Mouse (Mus musculus) lung, adult 2 months (tissue): ENCODE results near the gene Kalrn. TPM values are rescaled to one million over a fixed set of nuclear protein-coding genes. Genes with fewer than 3 reads are reported as not detected.

Source experiments
- DNase-seq: peaks from one replicate; pipeline ENCODE4 v3.0.0; 2022
- H3K4me1 ChIP-seq: fragments of 200-500 bp; 2 replicates; pipeline ENCODE4 v1.6.1; 2011; ENCODE audit warnings: low read length; ENCODE audit not compliant: control insufficient read depth, insufficient read depth
- H3K4me3 ChIP-seq: fragments of 200-500 bp; replicated peaks from 2 replicates; pipeline ENCODE3; 2011; ENCODE audit warnings: low read depth, mild to moderate bottlenecking, control low read depth, low read length; ENCODE audit errors: extremely low read depth
- CTCF ChIP-seq: fragments of 200-500 bp; IDR thresholded peaks from 2 replicates; pipeline ENCODE4 v1.5.1; 2011; ENCODE audit warnings: mild to moderate bottlenecking, low read length, control low read depth; ENCODE audit not compliant: insufficient read depth
- POLR2A ChIP-seq: fragments of 200-500 bp; IDR thresholded peaks from 2 replicates; pipeline ENCODE4 v1.6.1; 2011; ENCODE audit warnings: low read depth, mild to moderate bottlenecking, control low read depth, low read length, borderline replicate concordance; ENCODE audit errors: extremely low read depth
- WGBS: fragments of 180-500 bp; shearing (Covaris S2); methylation state at CpG from one replicate; pipeline ENCODE4 v1.1.7; 2018; 5-methylcytosine and 5-hydroxymethylcytosine counted together
- polyA plus RNA-seq: library from polyadenylated mRNA; depleted of rRNA; stranded (reverse); fragments of >200 nt; gene quantifications from 2 replicates; pipeline ENCODE4 v1.2.3, GENCODE M21; 2012

Kalrn gene
- polyA plus RNA-seq, 1 experiment, result 11.8 TPM

DNA sequence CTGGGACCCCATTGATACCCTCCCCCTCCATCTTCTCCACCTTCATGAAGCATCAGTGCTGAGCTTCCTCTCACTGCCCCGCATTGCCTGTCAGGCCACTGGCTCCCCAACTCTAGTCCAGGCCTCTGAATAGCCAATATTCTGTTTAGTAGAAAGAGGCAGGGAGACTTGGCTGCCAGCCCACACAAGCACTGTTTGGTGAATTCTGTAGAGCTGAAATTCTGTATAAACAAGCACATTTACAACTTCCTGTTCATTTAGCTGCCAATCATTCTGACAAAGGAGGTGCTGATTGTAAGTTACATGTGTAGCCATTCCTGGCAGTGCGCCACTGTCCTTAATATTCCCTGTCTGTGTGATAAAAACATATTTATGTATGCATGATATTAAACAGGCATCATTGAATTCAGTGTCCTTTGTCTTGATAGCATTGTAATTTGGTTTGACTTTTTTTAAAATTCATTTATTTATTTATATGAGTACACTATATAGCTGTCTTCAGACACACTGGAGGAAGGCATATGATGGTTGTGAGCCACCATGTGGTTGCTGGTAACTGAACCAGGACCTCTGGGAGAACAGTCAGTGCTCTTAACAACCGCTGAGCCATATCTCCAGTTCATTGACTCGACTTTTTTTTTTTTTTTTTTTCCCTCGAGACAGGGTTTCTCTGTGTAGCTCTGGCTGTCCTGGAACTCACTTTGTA, 638.5 kb downstream of the Kalrn start:
- no peak overlapping the region for H3K4me3 ChIP-seq
- TF ChIP-seq POLR2A (no peak), CTCF (no peak)
- 38% methylated on average over 5 of the region's 5 CpGs for WGBS
- DNase-seq, result no peak
- H3K4me1 ChIP-seq, result peaks cover 3% of the 10 kb centered on the region

DNA sequence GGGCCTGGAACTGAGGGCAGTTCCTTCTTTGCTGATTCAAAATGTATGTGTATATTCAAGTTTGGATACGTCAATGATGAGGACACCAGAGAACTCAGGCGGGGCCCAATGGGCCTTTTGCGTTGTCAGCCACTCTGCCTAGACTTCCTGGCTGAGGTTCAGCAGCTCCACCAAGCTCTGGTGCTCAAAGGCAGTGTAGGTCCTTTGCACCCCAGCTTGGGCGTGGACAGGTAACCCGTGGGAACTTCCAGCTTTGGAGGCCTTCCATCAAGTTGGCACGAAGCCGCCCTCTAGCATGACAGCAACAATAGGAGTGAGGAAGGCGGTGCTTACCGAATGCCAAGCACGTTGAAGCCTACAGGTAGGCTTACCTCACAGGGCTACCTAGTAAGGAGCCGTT, 639.9 kb downstream of the Kalrn start:
- no peak overlapping the region for H3K4me3 ChIP-seq
- DNase-seq, result no peak
- WGBS, result 83% methylated on average over 11 of the region's 11 CpGs
- TF ChIP-seq CTCF (no peak), POLR2A (no peak)
- peaks cover 10% of the 10 kb centered on the region for H3K4me1 ChIP-seq

DNA sequence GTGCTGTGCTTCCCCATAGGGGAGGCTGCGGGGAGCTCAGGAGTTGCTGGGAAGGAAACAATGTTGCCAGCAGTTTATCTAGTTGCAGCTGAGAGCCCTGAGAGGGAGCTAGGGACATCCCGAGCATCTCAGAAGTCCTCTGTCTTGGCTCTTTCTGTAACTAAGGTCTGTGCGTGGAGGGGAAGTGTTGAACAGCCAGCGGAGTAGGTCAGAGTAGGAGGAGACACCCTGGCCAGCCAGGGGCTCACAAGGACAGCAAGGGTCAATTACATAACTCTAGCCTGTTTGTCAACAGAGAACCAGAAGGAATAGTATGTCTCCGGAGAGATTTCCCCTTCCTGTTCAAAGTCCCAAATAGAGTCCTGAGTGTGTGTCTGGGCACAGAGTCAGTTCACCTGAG, 641.2 kb downstream of the Kalrn start:
- Histone ChIP-seq H3K4me1 (peaks cover 12% of the 10 kb centered on the region), H3K4me3 (no peak overlapping the region)
- TF ChIP-seq CTCF, result no peak
- no peak for TF ChIP-seq POLR2A
- 25% methylated on average over 5 of the region's 5 CpGs for WGBS
- DNase-seq, result no peak

DNA sequence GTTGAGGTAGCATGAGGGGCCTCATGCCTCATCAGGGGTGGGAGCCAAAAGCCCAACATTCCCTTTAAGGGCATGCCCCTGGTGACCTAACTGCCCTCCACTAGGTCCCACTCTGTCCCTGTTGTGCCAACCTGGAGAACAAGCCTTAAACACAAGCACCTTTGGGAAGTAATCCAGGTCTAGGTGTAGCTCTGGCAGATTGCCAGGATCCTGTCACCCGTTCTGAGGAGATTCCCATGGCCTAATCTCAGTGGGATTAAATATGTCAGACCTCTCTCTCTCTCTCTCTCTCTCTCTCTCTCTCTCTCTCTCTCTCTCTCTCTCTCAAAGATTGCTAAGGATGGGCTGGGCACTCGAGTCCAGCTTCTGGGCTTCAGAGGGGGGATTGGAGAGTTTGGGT, 641.6 kb downstream of the Kalrn start:
- Histone ChIP-seq H3K4me1 (peaks cover 12% of the 10 kb centered on the region), H3K4me3 (no peak overlapping the region)
- WGBS, result 50% methylated on average over 2 of the region's 2 CpGs
- no peak for TF ChIP-seq CTCF
- no peak for TF ChIP-seq POLR2A
- no peak for DNase-seq

DNA sequence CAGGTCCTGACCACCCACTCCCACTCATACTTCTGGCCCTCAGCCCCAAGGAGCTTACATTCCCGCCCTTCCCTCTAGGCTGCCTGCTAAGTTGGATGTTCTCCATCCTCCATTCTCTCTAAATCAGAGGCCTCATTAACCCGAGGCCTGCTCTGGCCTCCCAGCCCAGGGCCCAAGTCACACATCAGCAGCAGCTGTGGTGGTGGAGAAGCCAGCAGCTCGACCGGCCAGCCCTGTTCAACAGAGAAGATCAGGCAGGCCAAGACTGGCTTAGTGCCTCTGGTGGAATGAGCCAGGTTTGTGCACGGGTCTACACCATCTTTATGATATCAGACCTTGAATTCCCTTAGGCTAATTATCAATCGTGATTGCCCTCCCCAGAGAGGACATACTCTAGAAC, 642.5 kb downstream of the Kalrn start:
- TF ChIP-seq POLR2A, result no peak
- TF ChIP-seq CTCF, result no peak
- no peak for DNase-seq
- WGBS, result 66% methylated on average over 6 of the region's 6 CpGs
- H3K4me1 ChIP-seq, result peaks cover 12% of the 10 kb centered on the region
- no peak overlapping the region for H3K4me3 ChIP-seq

DNA sequence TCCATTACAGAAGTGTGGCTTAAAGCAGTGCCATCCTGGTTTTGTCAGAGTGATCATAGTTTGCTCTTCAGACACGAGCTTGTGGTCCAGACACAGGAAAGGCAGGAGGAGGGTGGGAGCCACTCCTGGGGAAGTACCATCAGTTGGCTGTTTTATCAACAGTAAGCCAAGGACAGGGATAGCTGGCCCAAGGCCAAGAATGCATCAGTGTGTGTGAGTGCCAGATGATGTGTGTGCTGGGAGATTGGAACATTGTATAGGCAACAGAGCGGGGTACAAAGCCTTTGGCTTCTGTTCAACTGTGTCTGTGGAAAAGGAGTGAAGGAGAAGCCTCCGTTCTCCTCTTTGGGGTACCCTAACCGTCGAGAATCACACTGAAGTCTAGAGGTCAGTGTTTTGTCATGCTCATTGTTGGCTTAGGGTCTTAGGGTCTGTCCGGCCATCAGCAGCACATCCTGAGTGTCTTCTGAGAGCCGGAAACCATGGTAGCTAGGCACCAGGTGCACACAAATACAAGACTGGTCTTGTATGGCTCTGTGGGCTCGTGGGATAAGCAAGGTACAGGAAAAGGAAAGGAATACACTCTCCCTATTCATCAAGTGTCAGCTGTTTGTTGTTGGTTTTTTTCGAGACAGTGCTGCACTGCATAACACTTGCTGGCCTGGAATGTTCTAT, 644.4 kb downstream of the Kalrn start:
- WGBS, result 45% methylated on average over 9 of the region's 9 CpGs
- TF ChIP-seq POLR2A (no peak), CTCF (no peak)
- no peak for DNase-seq
- Histone ChIP-seq H3K4me1 (peaks cover 10% of the 10 kb centered on the region), H3K4me3 (no peak overlapping the region)

DNA sequence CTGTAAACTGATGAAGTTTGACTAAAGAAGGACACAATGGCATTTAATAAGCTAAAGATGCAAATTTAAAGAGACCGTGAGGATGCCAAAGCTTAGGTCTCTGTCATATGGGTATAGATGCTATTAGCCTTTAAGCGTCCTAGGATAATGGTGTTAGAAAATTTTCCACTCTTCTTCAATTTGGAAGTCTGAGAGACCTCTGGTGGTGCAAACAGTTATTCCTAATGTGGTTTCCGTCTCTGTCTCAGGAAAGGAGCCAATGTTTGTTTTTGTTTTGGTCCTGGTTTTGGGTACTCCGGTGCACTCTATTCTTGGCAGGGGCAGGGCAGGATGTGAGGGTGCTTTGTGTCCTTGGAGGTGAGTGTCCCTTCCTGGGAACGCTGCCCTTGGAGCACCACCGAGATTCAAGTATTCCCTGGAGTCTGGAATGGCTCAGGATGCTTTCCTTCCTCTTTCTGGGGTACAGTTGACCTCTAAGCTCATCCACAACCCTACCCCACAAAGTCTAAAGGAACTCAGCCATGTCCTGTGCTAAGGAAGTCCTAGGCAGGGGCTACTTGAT, 646.0 kb downstream of the Kalrn start:
- 53% methylated on average over 6 of the region's 6 CpGs for WGBS
- H3K4me1 ChIP-seq, result peaks cover 10% of the 10 kb centered on the region
- DNase-seq, result no peak
- no peak for TF ChIP-seq CTCF
- TF ChIP-seq POLR2A, result no peak
- no peak overlapping the region for H3K4me3 ChIP-seq

DNA sequence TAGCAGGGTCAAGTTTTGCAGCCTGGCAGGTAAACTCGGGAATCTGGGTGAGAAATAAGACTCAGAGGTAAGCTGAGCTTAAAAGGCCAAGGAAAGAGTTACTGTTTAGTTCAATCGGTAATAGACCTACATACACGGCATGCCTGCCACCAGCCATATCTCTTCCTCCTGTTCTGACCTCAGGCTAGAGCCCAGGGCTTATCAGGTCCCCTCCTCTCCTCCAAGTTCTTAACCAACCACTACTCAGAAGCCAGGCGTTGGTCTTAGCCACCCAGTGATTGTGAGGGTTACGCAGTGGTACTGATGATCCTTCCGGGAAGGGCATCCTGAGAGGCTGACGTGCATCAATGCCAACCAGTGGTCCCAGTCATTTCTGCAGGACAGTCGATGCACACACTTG, 649.6 kb downstream of the Kalrn start:
- no peak overlapping the region for H3K4me3 ChIP-seq
- 88% methylated on average over 8 of the region's 8 CpGs for WGBS
- H3K4me1 ChIP-seq, result peaks cover 6% of the 10 kb centered on the region
- TF ChIP-seq POLR2A (no peak), CTCF (no peak)
- no peak for DNase-seq

DNA sequence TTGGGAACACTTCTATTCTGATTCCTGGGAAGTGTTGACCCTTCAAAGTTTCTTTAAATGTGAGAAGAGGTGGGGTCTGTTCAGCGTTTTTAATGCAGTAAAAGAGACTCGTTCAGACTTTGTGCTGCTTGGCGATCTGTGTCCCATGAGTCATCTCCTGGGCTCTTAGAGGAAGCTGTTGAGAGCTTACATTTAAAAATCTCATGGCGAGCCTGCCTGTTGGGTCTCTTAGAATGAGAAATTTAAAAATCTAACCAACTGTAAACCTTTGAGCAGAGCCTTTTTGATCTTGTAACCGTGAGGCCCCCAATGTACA, 650.4 kb downstream of the Kalrn start:
- 46% methylated on average over 5 of the region's 5 CpGs for WGBS
- Histone ChIP-seq H3K4me1 (no peaks in the 10 kb centered on the region; the same call in 1 of the 2 replicates), H3K4me3 (no peak overlapping the region)
- no peak for DNase-seq
- no peak for TF ChIP-seq CTCF
- TF ChIP-seq POLR2A, result no peak
